Mouse (Mus musculus) layer of hippocampus, postnatal 25 days (tissue): Measurements from ENCODE around the gene 9930111J21Rik1. TPM values are rescaled to one million over a fixed set of nuclear protein-coding genes. Genes with fewer than 3 reads are reported as not detected.
"Not testable (repeated sequence)": the region's sequence is repeated elsewhere in the genome, so short reads cannot be mapped to it uniquely, and the experiment has no call there.

ENCODE experiments used
- DNase-seq, 2 experiments: peaks; one replicate each; pipeline ENCODE4 v3.0.0; 2022; ENCODE audit warnings: mixed read lengths in 2 of 2, low spot score in 1 of 2; ENCODE audit errors: extremely low spot score in 1 of 2
- total RNA-seq, 2 experiments: library from RNA; stranded (reverse); gene quantifications; 2 replicates each; pipeline ENCODE4 v1.2.3; 2021

The 9930111J21Rik1 gene
- total RNA-seq, 2 experiments from 2014 or later = 0.66 to 1.1 TPM

DNA sequence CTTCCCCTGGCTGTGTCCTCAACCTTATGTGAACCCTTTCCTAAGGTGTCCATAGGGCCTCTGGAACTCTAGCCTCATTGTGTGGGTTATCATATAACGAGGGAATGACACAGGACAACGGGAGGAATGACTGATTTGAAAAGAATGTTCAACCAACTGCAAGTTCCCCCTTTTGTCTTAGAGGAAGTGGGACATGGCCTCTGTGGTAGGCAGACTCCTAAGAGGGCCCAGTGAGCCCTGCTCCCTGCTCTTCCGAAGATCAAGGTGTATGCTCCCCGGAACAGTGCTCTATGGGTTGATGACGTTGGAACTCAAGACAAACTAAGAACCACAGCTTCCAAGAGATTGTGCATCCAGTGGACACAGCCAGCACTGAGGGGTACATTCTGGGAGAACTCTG lies 55.4 kb downstream of the 9930111J21Rik1 start:
- not testable (repeated sequence) for DNase-seq

DNA sequence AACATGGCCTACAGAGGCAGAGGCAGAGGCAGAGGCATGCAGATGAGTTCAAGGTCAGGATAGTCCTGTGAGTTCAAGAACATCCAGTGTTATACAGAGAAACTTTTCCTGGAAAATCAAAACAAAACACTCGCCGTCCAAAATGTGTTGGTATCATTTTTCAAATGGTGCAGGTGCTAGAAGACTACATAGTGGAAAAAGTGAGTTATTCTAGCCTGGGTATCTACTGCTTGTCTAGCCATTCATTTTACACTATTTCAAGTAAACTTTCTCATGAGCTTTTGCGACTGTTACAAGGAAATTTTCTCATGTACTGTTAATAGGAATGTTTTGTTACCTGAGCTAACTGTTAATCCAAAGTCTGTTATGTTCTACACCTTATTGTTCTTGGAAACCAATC lies 60.8 kb downstream of the 9930111J21Rik1 start:
- no peak for DNase-seq

DNA sequence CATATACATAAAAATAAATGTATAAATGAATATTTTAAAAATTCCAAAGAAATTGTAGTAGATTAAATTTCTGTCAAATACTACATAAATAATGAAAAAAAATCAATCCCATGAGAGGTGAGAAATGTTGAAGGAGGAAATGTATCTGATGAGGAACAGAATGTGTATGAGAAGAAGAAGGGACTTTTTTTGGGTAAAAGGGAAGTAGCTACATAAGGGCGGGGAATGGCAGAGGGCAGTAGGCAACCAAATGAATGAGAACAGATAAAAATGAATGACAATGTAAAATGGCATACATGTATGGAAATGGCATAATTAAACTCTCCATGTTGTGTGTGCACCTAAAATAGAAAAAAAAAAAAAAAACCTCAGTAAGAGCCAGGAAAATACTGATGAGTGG lies 65.6 kb downstream of the 9930111J21Rik1 start:
- no peak for DNase-seq

DNA sequence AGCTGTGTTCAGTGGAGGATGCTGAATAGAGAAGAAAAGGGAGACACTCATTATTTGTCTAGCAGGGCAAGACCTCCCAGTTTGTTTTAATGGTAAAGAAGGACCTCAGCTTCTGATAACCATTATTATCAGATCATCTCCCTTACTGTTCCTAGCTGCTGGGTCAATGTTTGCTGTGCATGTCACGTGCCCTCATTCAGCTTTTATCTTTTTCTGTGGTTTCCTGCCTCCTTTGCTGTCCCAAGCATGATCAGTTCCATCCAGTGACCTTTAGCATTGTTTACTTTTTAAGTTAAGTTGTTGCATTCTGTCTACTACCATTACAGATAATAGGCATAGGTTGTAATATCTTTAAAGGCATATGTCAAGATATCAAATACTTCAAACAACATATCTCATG lies 70.7 kb downstream of the 9930111J21Rik1 start:
- no peak for DNase-seq

DNA sequence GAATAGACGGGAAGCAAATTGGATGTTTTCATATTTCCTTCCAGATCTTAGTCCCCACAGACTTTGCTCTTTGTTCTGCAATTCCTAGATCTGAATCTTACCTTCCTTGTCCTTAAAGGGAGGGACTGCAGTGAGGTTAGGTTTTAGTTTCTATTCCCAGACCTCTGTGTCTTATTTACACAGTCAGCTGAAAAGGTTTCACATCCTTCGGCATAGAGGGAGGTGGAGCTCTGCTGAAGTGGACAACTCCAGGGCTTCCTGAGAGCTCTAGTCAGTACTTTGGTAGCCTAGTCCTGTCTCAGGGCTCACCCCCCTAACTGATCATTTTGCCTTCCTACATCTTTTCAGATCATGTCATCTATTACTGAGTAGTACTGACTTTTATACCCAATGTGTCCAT lies 77.2 kb downstream of the 9930111J21Rik1 start, which contains the start of gene Gm5431:
Gene Gm5431 (minus strand): TSS at position 194 of the 400 bp plus-strand sequence.
- DNase-seq = no peak

DNA sequence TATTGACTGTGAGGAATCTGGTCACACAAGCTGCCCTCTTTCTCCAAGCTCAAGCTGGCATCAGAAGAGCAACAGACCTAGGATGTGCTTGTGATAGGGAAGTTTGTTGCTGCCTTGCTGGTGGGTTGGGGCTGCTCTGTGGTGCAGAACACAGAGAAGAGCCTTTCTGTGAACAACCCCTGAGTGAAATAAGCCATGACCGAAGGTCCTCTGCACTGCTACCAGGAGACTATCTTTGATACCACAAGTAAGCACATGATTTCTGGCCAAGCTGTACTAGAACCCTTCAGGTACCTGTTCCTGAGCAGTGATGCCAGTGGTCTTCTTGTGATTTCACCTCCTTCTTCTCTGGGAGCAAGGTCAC lies 77.6 kb downstream of the 9930111J21Rik1 start:
- DNase-seq = not testable (repeated sequence)

DNA sequence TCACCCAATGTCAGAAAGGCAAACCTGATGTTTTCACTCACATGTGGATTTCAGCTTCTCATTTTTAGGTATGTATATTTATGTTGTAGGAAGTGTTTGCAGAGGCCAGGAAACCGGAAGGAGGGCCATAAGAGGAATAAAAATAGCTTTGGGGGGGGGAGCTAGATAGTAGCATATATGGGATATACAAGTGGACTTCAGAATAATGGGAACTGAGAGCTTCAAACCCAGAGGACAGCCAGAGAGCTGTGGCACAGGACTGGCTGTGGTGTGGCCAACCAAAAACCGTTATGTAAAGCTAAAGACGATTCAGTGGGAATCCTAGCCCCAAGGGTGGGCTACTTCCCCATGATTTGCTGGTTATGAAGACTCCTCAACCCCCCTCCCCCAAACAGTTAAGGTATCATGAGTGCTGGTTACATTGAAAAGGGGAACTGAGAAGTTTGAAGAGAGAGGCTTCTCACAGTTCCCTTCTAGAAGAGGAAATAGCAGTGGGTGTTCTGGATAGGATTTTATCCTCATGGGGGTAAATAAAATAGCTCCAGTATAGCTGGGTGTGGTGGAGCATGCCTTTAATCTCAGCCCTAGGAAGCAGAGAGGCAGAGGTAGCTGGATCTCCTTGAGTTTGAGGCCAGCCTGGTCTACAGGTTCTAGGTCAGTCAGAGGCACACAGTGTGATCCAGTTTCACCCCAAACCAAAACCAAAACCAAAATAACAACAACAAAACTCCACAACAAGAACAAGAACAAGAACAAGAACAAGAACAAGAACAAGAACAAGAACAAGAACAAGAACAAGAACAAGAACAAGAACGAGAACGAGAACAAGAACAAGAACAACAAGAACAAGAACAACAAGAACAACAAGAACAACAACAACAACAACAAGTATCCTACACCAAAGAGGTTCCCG lies 78.3 kb downstream of the 9930111J21Rik1 start:
- not testable (repeated sequence) for DNase-seq

DNA sequence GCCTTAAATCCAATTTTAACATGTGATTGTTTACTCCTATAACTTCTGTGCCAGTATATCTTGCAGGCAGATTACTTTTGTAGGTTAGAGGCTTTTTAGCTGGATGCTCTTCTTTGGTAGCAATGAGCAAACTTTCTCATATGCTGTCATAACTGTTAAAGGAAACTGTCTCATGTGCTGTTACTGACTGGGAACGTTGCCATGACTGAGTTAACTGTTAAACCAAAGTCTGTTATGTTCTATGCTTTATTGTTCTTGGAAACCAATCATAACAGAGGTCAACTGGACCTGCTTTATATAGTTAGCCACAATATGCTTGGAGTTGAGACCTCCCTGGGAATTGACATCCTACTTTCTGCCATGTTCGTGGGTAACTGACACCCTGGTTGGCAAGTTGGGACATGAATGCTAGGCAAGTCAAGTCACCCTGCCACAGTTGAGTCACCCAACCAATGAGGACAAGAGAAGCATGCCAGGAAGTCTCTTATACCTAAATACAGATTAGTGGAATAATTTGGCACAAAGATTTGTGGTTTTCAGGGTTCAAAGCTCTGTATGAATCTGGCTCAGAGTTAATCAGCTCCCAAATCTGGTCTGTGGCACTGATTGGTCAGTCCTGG lies 80.3 kb downstream of the 9930111J21Rik1 start:
- no peak for DNase-seq

Other genes starting within 250 kb of the 9930111J21Rik1 start
- gene Rack1, start 179.1 kb downstream of the 9930111J21Rik1 start, total RNA-seq = 100 to 1,000 TPM; 227 to 260 TPM
- 10 to 100 TPM; 50.1 to 50.4 TPM for gene Trim41, start 162.0 kb downstream of the 9930111J21Rik1 start, total RNA-seq
- gene Trim7, start 153.3 kb downstream of the 9930111J21Rik1 start, total RNA-seq = 1 to 10 TPM; 1.6 to 2.1 TPM
- gene Gm12184, start 152.7 kb downstream of the 9930111J21Rik1 start, total RNA-seq = 1 to 10 TPM in 1 of 2 experiments, under 1 TPM in 1; 0.66 to 2.3 TPM
- gene Irgm1, start 107.7 kb downstream of the 9930111J21Rik1 start, total RNA-seq = 1 to 10 TPM; 4.4 TPM
- under 1 TPM; 0.12 to 0.21 TPM for gene Gm5431, start 77.2 kb downstream of the 9930111J21Rik1 start, total RNA-seq
- gene Psme2b, start 33.2 kb downstream of the 9930111J21Rik1 start, total RNA-seq = 1 to 10 TPM in 1 of 2 experiments, under 1 TPM in 1; 0.94 to 1.4 TPM
- not detected for gene Olfr56, start 509 bp downstream of the 9930111J21Rik1 start, total RNA-seq
- under 1 TPM in 1 of 2 experiments, not detected in 1; 0.09 TPM for gene Gm12185, start 12.8 kb upstream of the 9930111J21Rik1 start, total RNA-seq
- under 1 TPM in 1 of 2 experiments, not detected in 1; 0.32 TPM for gene Tgtp1, start 14.8 kb upstream of the 9930111J21Rik1 start, total RNA-seq
- gene 9930111J21Rik2, start 71.8 kb upstream of the 9930111J21Rik1 start, total RNA-seq = 1 to 10 TPM in 1 of 2 experiments, under 1 TPM in 1; 0.86 to 1.5 TPM
- gene Tgtp2, start 84.8 kb upstream of the 9930111J21Rik1 start, total RNA-seq = under 1 TPM; 0.45 to 0.62 TPM
- under 1 TPM; 0.33 to 0.44 TPM for gene Ifi47, start 97.2 kb upstream of the 9930111J21Rik1 start, total RNA-seq
- gene Olfr1396, start 135.5 kb upstream of the 9930111J21Rik1 start, total RNA-seq = not detected
- gene Olfr1395, start 162.9 kb upstream of the 9930111J21Rik1 start, total RNA-seq = not detected
- gene Olfr1394, start 175.0 kb upstream of the 9930111J21Rik1 start, total RNA-seq = not detected
- gene Btnl9, start 207.8 kb upstream of the 9930111J21Rik1 start, total RNA-seq = not detected
- gene Zfp62, start 223.9 kb upstream of the 9930111J21Rik1 start, total RNA-seq = 10 to 100 TPM; 37.9 to 39.3 TPM